Mouse (Mus musculus) CD4-positive helper T cell, adult 2 months (primary cell): ENCODE measurements around the gene Csnk2a1.
"Not testable (repeated sequence)": the region's sequence is repeated elsewhere in the genome, so short reads cannot be mapped to it uniquely, and the experiment has no call there.

Source experiments
- DNase-seq: peaks from one replicate; pipeline ENCODE4 v3.0.0-alpha.2; 2012; ENCODE audit warnings: low read depth, missing footprints, low spot score

Csnk2a1 gene

DNA sequence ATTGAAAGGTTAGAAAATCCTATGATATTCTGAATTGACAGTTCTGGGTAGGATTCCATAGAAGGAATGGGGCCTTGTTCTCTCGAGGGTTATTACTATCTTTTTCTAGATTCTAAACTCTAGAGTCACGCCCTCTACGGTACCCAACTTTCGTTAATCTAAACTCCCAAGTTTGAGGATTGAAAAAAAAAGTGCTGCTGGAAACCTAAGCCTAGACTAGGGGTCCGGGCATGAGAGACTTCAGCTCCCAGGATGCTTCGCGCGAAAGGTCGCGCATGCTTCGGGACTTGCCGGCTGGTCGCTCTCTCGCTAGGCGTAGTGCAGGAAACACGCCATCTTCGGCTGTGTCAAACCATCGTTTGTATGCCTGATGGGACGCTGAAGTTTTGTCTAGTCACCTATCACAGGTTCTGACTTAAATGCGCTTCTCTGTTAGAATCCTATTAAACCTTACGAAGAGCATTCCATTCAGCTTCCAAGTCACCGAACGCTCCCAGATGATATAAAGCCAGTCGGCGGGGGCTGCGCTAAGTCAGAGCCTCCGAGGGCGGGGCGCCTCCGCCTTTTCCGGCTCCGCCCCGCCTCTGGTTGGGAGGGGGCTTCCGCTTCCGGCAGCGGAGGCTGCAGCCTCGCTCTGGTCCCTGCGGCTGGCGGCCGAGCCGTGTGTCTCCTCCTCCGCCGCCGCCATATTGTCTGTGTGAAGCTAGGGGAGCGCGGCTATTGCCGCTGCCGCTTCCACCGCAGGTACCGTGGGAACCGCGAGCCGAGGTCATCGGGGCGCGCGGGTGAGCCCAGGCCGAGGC lies at the start of gene Csnk2a1:
TSS of gene Csnk2a1 (plus strand) at position 592 of the 803 bp plus-strand sequence.
- peak; percentile 94 for DNase-seq

- DNase-seq, result no peak
These were observed 49.4 kb upstream of the Csnk2a1 start for GRCm38 (mm10) chr2:152177162-152177805.

GRCm38 (mm10) chr2:152177806-152178170 lies 48.9 kb upstream of the Csnk2a1 start:
- no peak for DNase-seq

GRCm38 (mm10) chr2:152178345-152178744 lies 48.3 kb upstream of the Csnk2a1 start:
- no peak for DNase-seq

- no peak for DNase-seq
These were observed 47.3 kb upstream of the Csnk2a1 start for GRCm38 (mm10) chr2:152179301-152179700.

GRCm38 (mm10) chr2:152180323-152180722 lies 46.3 kb upstream of the Csnk2a1 start:
- no peak for DNase-seq

- no peak for DNase-seq
These were observed 39.5 kb upstream of the Csnk2a1 start for GRCm38 (mm10) chr2:152187132-152187531.

DNA sequence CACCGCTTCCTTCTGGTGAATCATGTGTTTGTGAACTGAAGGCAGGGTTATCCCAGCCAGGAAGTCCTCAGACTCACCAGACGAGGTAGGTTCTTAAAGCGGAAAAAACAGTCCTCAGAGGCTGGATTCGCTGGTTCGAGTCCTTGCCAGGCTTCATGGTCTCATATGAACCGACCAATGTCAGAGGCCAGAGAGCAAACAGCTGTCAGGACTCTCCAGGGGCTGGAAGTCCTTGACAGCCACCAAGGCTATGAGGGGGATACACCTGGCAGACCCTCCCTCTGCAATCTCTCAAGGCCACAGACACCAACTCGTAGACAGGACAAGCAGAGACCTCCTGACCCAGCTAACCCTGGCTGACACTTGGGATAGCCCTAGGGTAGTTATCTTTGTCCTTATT lies 37.4 kb upstream of the Csnk2a1 start:
- DNase-seq, result no peak

GRCm38 (mm10) chr2:152189640-152190039 lies 37.0 kb upstream of the Csnk2a1 start:
- no peak for DNase-seq

- no peak for DNase-seq
These were observed 36.5 kb upstream of the Csnk2a1 start for GRCm38 (mm10) chr2:152190161-152190560.

DNA sequence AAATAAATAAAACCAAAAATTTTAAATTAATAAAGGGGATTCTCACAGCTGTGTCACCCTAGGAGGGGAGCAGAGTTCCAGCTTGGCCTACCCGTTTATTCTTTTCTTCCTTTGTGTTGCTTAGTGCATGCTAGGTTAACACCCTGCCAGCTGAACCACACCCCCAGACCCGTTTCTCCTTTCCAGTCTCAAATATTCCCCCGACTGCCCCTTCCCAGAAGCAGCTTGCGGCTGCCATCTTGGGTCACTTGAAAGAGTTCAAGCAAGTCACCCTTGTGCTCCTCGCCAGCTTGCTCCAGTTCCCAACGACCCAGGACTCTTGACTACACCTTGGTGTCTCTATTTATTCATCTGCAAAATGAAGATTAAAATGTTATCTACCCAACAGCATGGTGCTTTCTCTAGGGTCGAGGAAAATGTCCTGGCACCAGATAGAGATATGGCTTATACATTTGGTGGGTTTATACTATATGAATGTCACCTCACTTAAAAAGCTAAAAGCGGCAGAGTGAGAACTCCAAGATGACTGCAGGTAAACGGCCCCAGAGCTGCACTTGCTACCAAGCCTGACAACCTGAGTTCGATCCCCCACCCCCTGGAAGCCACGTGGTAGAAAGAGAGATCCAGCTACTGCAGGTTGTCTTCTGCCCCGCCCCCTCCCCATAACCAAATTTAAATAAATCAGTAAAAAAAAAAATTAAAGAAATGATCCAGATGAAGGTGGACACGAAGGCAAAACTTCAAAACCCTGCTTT lies 33.9 kb upstream of the Csnk2a1 start:
- no peak for DNase-seq

- DNase-seq, result no peak
These were observed 33.3 kb upstream of the Csnk2a1 start for GRCm38 (mm10) chr2:152193346-152193710.

GRCm38 (mm10) chr2:152194586-152194985 lies 32.1 kb upstream of the Csnk2a1 start:
- DNase-seq, result no peak

DNA sequence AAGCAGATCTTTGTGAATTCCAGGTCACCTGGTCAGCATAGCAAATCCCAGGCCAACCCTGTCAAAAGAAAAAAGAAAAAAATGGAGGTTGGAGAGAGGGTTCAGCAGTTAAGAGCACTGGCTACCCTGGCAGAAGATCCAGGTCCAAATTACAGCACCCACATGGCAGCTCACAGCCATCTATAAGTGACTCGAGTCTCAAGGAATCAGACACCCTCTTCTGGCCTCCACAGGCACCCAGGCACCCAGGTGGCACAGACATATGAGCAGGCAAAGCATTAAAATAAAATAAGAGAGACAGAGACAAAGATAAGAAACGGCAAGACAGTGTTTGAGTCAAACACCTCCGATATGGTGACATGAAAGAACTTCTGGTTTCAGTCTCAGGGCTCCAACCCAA lies 29.7 kb upstream of the Csnk2a1 start:
- DNase-seq, result no peak

GRCm38 (mm10) chr2:152197301-152197712 lies 29.3 kb upstream of the Csnk2a1 start:
- peak; percentile 65 for DNase-seq

DNA sequence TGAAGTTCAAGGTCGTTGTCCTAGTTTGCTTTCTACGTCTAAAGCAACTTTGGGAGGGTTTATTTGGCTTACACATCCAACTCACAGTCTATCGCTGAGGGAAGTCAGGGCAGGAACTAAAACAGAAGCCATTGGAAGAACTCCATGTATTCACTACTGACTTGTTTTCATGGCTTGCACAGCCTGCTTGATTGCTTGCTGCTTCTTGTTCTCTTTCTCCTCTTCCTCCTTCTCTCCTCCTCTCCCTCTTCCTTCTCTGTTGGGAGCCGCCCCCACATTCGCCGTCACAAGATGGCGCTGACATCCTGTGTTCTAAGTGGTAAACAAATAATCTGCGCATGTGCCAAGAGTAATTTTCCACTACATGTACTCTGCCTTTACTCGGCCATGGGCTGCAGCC lies 20.5 kb upstream of the Csnk2a1 start:
- DNase-seq, result not testable (repeated sequence)

- no peak for DNase-seq
These were observed 14.8 kb upstream of the Csnk2a1 start for GRCm38 (mm10) chr2:152211871-152212270.

DNA sequence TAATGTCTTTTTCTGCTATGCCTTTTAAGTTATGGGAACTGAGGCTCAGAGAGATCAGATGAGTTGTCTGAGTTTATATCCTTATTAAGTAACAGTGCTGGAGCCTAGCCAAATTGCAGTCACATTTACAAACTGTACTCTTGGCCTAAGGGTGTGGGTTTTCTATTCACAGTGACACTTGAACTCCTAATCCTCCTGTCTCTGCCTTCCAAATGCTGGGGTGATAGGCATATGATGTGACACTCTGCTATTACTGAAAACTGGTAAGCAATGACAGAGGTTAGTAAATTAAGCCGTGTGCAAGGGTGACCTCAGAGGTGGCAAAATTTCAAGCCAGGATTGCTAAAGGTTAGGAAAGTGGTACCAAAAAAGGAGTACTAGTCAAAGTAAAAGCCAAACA lies 9.7 kb upstream of the Csnk2a1 start:
- DNase-seq, result no peak

- no peak for DNase-seq
These were observed 2.9 kb upstream of the Csnk2a1 start for GRCm38 (mm10) chr2:152223521-152224300.

GRCm38 (mm10) chr2:152225536-152225935 lies 1.1 kb upstream of the Csnk2a1 start:
- no peak for DNase-seq

- DNase-seq, result peak; percentile 79
These were observed 427 bp downstream of the Csnk2a1 start for GRCm38 (mm10) chr2:152227051-152227481.

- no peak for DNase-seq
These were observed 3.4 kb downstream of the Csnk2a1 start for GRCm38 (mm10) chr2:152230046-152230445.
